In the genomic region with DNA sequence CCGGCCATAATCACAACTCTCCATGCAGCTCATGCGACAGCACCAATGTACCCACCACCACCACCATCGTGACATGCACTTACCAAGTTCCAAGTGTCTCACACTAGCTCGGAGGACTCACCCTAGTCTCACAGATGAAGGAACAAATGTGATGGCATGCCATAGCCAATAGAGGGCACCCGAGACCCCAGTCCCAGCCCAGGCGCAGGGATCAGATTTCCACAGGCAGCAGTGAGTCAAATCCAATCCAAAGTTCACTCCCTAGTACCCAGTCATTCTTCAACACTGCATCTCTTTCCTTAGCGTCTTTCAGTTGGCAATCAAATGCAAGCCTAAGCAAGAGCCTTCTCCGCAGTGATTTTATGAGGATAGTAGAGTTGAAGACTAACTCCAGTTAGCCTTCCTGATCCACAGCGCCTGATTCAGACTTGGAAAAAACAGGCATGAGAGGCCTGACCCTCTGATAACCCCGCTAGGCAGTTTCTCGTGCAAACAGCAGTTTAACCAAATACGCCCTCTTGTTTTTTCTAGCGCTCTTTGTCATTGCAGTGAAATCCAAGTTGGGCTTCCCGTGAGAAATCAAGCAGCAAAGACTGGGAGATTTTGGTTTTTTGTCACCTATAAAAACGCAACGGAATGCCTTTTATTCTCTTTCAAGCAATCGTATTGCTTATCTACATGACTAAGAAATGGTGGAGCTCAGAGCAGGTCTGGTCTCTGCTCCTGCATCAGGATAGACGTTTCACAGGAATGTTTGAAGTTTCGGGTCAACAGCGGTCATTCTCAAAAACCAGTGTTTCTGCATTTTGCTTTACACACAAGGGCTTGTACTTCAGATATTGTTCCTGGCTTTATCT, we compare ENCODE assay signal across 9 mouse cellular contexts. TPM values are rescaled to one million over a fixed set of nuclear protein-coding genes. Genes with fewer than 3 reads are reported as not detected.
DNase-seq lines count a peak whose midpoint lies in the region; ATAC-seq and TF ChIP-seq lines count a peak whose summit lies in the region.
"Had no signal": no experiment of that assay in that cellular context is flagged by ENCODE, and none has a peak within 500 bp of the region (broad histone marks: within the 10 kb centered on the region; RNA-seq: fewer than 3 reads in every experiment).

No protein-coding gene starts in this region.

- no peaks in the 10 kb centered on the region for H3K36me3 ChIP-seq in E14TG2a.4 (ENCODE audit: insufficient read depth, low read length)
- no peaks in the 10 kb centered on the region for H3K36me3 ChIP-seq in heart, embryonic 13.5 days
- no peaks in the 10 kb centered on the region for H3K36me3 ChIP-seq in kidney, embryonic 16.5 days (ENCODE audit: insufficient read depth, low read length)
- no peaks in the 10 kb centered on the region for H3K36me3 ChIP-seq in stomach, postnatal 0 days (ENCODE audit: control insufficient read depth, insufficient read depth, low read length)
- H3K36me3 ChIP-seq: G1E had no signal

- DNase-seq in cerebellum, postnatal 10 days: peak; percentile 60 to 63
- no peak for DNase-seq in cerebellum, adult 8-10 months
- DNase-seq in embryo, embryonic 10.5 days (ENCODE audit: low spot score): peak; percentile 88
- DNase-seq in lung, postnatal 14 days: peak; percentile 57
- peak; percentile 84 for DNase-seq in stomach, postnatal 0 days (ENCODE audit: low spot score)

- no peaks in the 10 kb centered on the region for H3K9me3 ChIP-seq in E14TG2a.4 (ENCODE audit: low read length)
- H3K9me3 ChIP-seq in heart, embryonic 13.5 days: no peaks in the 10 kb centered on the region
- no peaks in the 10 kb centered on the region for H3K9me3 ChIP-seq in kidney, embryonic 16.5 days (ENCODE audit: low read length)
- no peaks in the 10 kb centered on the region for H3K9me3 ChIP-seq in stomach, postnatal 0 days (ENCODE audit: control insufficient read depth, low read length)

- H3K4me2 ChIP-seq in heart, embryonic 13.5 days: peak overlapping the region; percentile 41
- H3K4me2 ChIP-seq in kidney, embryonic 16.5 days (replicated peaks; ENCODE audit: low read depth, low read length): peak overlapping the region; percentile 27
- H3K4me2 ChIP-seq in stomach, postnatal 0 days (replicated peaks; ENCODE audit: low read depth): peak overlapping the region; percentile 39

- peak; percentile 68 for TF ChIP-seq CTCF in E14TG2a.4 (conservative IDR thresholded peaks at IDR 0.05; ENCODE audit: low read length)
- peak; percentile 87 for TF ChIP-seq CTCF in stomach, postnatal 0 days (IDR thresholded peaks at IDR 0.05; ENCODE audit: low read depth)

- WGBS in heart, embryonic 13.5 days: 18% methylated on average over 20 of the region's 20 CpGs
- WGBS in kidney, embryonic 16.5 days: 21% methylated on average over 20 of the region's 20 CpGs
- WGBS in stomach, postnatal 0 days: 23% methylated on average over 20 of the region's 20 CpGs

- peaks cover 8% of the 10 kb centered on the region for H3K4me1 ChIP-seq in E14TG2a.4 (replicated peaks; ENCODE audit: low read depth, low read length)
- H3K4me1 ChIP-seq in heart, embryonic 13.5 days: peaks cover 24% of the 10 kb centered on the region
- peaks cover 9% of the 10 kb centered on the region for H3K4me1 ChIP-seq in kidney, embryonic 16.5 days (ENCODE audit: insufficient read depth, low read length)
- no peaks in the 10 kb centered on the region for H3K4me1 ChIP-seq in stomach, postnatal 0 days (replicated peaks; ENCODE audit: control insufficient read depth, insufficient read depth)

- ATAC-seq in heart, embryonic 13.5 days (ENCODE audit: extremely low read depth, insufficient number of reproducible peaks, low FRiP score, low TSS enrichment): no peak
- ATAC-seq in kidney, embryonic 16.5 days (ENCODE audit: low FRiP score, low TSS enrichment): peak; percentile 86
- ATAC-seq in stomach, postnatal 0 days (ENCODE audit: low FRiP score, low TSS enrichment): peak; percentile 92

- H3K27ac ChIP-seq in heart, embryonic 13.5 days (replicated peaks): peak overlapping the region; percentile 44
- no peak overlapping the region for H3K27ac ChIP-seq in kidney, embryonic 16.5 days (ENCODE audit: low read length)
- H3K27ac ChIP-seq in stomach, postnatal 0 days (replicated peaks): peak overlapping the region; percentile 78

- no peak overlapping the region for H3K9ac ChIP-seq in heart, embryonic 13.5 days
- no peak overlapping the region for H3K9ac ChIP-seq in kidney, embryonic 16.5 days (replicated peaks; ENCODE audit: low read length)
- H3K9ac ChIP-seq in stomach, postnatal 0 days (ENCODE audit: low read length): no peak overlapping the region

- H3K27me3 ChIP-seq in E14TG2a.4 (ENCODE audit: insufficient read depth, low read length): peaks cover 6% of the 10 kb centered on the region; the same call in 1 of the 2 replicates
- no peaks in the 10 kb centered on the region for H3K27me3 ChIP-seq in heart, embryonic 13.5 days (replicated peaks)
- H3K27me3 ChIP-seq in kidney, embryonic 16.5 days (ENCODE audit: insufficient read depth, low read length): no peaks in the 10 kb centered on the region
- H3K27me3 ChIP-seq in stomach, postnatal 0 days (ENCODE audit: control insufficient read depth, insufficient read depth, low read length): no peaks in the 10 kb centered on the region

- H3K4me3 ChIP-seq in E14TG2a.4 (replicated peaks; ENCODE audit: low read length): no peak overlapping the region
- 0 out of 2 replicates have a peak overlapping the region, but pooled peaks have one; percentile 3 for H3K4me3 ChIP-seq in heart, embryonic 13.5 days
- H3K4me3 ChIP-seq in kidney, embryonic 16.5 days (ENCODE audit: low read length): no peak overlapping the region
- no peak overlapping the region for H3K4me3 ChIP-seq in stomach, postnatal 0 days (ENCODE audit: low read depth, low read length)

- TF ChIP-seq EP300 in stomach, postnatal 0 days (optimal IDR thresholded peaks at IDR 0.05): no peak

RNA-seq across cellular contexts. Expression of a gene that starts 8.6 kb away (rescaled TPM):
- 59.7 and 60.9 TPM in 2 replicates for polyA plus RNA-seq in heart, embryonic 13.5 days (2015; fragmentation: Nextera tagmentation; extraction: Ambion mirVana)
- 72.0 and 73.3 TPM in 2 replicates for polyA plus RNA-seq in kidney, embryonic 16.5 days (2015; fragmentation: Nextera tagmentation; extraction: Ambion mirVana)
- 23.5 and 23.9 TPM in 2 replicates for polyA plus RNA-seq in stomach, postnatal 0 days (2015; fragmentation: Nextera tagmentation; extraction: Ambion mirVana)
- polyA plus RNA-seq: G1E had no signal
